Mouse (Mus musculus) embryonic facial prominence, embryonic 12.5 days (tissue): ENCODE measurements around the gene Rcan2. TPM values are rescaled to one million over a fixed set of nuclear protein-coding genes. Genes with fewer than 3 reads are reported as not detected.
"Not testable (repeated sequence)": the region's sequence is repeated elsewhere in the genome, so short reads cannot be mapped to it uniquely, and the experiment has no call there.

Source experiments
- ATAC-seq: fragments of 200-750 bp; cut with Nextera tagmentation; 2 replicates; pipeline ENCODE4 v1.8.0; 2017; ENCODE audit not compliant: insufficient number of reproducible peaks, insufficient read depth, low FRiP score, low TSS enrichment
- H3K27ac ChIP-seq: fragments of 300-500 bp; sonication (generic); 2 replicates; pipeline ENCODE4 v1.5.1; 2016; ENCODE audit warnings: mild to moderate bottlenecking
- H3K27me3 ChIP-seq: fragments of 300-500 bp; sonication (generic); 2 replicates; pipeline ENCODE4 v1.6.1; 2016; ENCODE audit warnings: mild to moderate bottlenecking, moderate library complexity
- H3K36me3 ChIP-seq: fragments of 300-500 bp; sonication (generic); 2 replicates; pipeline ENCODE4 v1.6.1; 2016; ENCODE audit warnings: mild to moderate bottlenecking
- H3K4me1 ChIP-seq: fragments of 300-500 bp; sonication (generic); 2 replicates; pipeline ENCODE4 v1.6.1; 2016
- H3K4me2 ChIP-seq: fragments of 300-500 bp; sonication (generic); replicated peaks from 2 replicates; pipeline ENCODE4 v1.6.1; 2016; ENCODE audit warnings: mild to moderate bottlenecking, moderate library complexity
- H3K4me3 ChIP-seq: fragments of 300-500 bp; sonication (generic); 2 replicates; pipeline ENCODE4 v1.5.1; 2016; ENCODE audit warnings: mild to moderate bottlenecking
- H3K9ac ChIP-seq: fragments of 300-500 bp; sonication (generic); 2 replicates; pipeline ENCODE4 v1.6.1; 2016; ENCODE audit warnings: mild to moderate bottlenecking, moderate library complexity
- H3K9me3 ChIP-seq: fragments of 300-500 bp; sonication (generic); 2 replicates; pipeline ENCODE4 v1.6.1; 2016; ENCODE audit warnings: mild to moderate bottlenecking, moderate library complexity
- WGBS: fragments of 180-500 bp; shearing (Covaris S2); methylation state at CpG from one replicate; pipeline ENCODE4 v1.1.7; 2016; 5-methylcytosine and 5-hydroxymethylcytosine counted together
- polyA plus RNA-seq: library from polyadenylated mRNA; unstranded; fragments of >200 nt; fragmentation: Nextera tagmentation; extraction: Ambion mirVana; gene quantifications from 2 replicates; pipeline ENCODE4 v1.2.1, GENCODE M21; 2016

The Rcan2 gene
- polyA plus RNA-seq, 1 experiment from 2014 or later, result 4.1 TPM

- Histone ChIP-seq H3K4me3 (no peak overlapping the region), H3K4me2 (no peak overlapping the region), H3K27me3 (peaks cover 10% of the 10 kb centered on the region), H3K9me3 (no peaks in the 10 kb centered on the region), H3K27ac (no peak overlapping the region), H3K9ac (no peak overlapping the region), H3K36me3 (no peaks in the 10 kb centered on the region), H3K4me1 (no peaks in the 10 kb centered on the region; the same call in 1 of the 2 replicates)
- no peak for ATAC-seq
- WGBS, result 83% methylated on average over 6 of the region's 6 CpGs
Measured at GRCm38 (mm10) chr17:43803764-43804163, 2.6 kb downstream of the Rcan2 start.

GRCm38 (mm10) chr17:43806841-43807240 is 5.7 kb downstream of the Rcan2 start:
- Histone ChIP-seq H3K36me3 (no peaks in the 10 kb centered on the region), H3K4me1 (no peaks in the 10 kb centered on the region; the same call in 1 of the 2 replicates), H3K9ac (no peak overlapping the region), H3K27me3 (peaks cover 6% of the 10 kb centered on the region), H3K27ac (no peak overlapping the region), H3K4me2 (no peak overlapping the region), H3K9me3 (no peaks in the 10 kb centered on the region), H3K4me3 (no peak overlapping the region)
- ATAC-seq, result no peak
- WGBS, result 78% methylated on average over 4 of the region's 4 CpGs

- no peak overlapping the region for H3K9ac ChIP-seq
- no peak for ATAC-seq
- 72% methylated on average over 4 of the region's 4 CpGs for WGBS
- H3K4me3 ChIP-seq, result no peak overlapping the region
- H3K4me1 ChIP-seq, result no peaks in the 10 kb centered on the region
- H3K9me3 ChIP-seq, result no peaks in the 10 kb centered on the region
- no peaks in the 10 kb centered on the region for H3K27me3 ChIP-seq
- H3K36me3 ChIP-seq, result no peaks in the 10 kb centered on the region
- H3K4me2 ChIP-seq, result no peak overlapping the region
- H3K27ac ChIP-seq, result no peak overlapping the region
Measured at GRCm38 (mm10) chr17:43811453-43811852, 10.3 kb downstream of the Rcan2 start.

- no peaks in the 10 kb centered on the region for H3K9me3 ChIP-seq
- 84% methylated on average over 4 of the region's 4 CpGs for WGBS
- ATAC-seq, result no peak
- H3K4me2 ChIP-seq, result no peak overlapping the region
- H3K4me3 ChIP-seq, result no peak overlapping the region
- no peak overlapping the region for H3K9ac ChIP-seq
- H3K36me3 ChIP-seq, result no peaks in the 10 kb centered on the region
- H3K27ac ChIP-seq, result no peak overlapping the region
- H3K4me1 ChIP-seq, result no peaks in the 10 kb centered on the region
- H3K27me3 ChIP-seq, result no peaks in the 10 kb centered on the region
Measured at GRCm38 (mm10) chr17:43815376-43815775, 14.2 kb downstream of the Rcan2 start.

GRCm38 (mm10) chr17:43816480-43816879 is 15.3 kb downstream of the Rcan2 start:
- WGBS, result 76% methylated on average over 1 of the region's 1 CpGs
- no peak overlapping the region for H3K9ac ChIP-seq
- no peak overlapping the region for H3K4me2 ChIP-seq
- no peaks in the 10 kb centered on the region for H3K27me3 ChIP-seq
- ATAC-seq, result no peak
- H3K27ac ChIP-seq, result no peak overlapping the region
- H3K9me3 ChIP-seq, result no peaks in the 10 kb centered on the region
- H3K4me1 ChIP-seq, result no peaks in the 10 kb centered on the region
- no peak overlapping the region for H3K4me3 ChIP-seq
- H3K36me3 ChIP-seq, result no peaks in the 10 kb centered on the region

GRCm38 (mm10) chr17:43817171-43817570 is 16.0 kb downstream of the Rcan2 start:
- H3K4me3 ChIP-seq, result no peak overlapping the region
- no peaks in the 10 kb centered on the region for H3K36me3 ChIP-seq
- no peaks in the 10 kb centered on the region for H3K9me3 ChIP-seq
- no peak overlapping the region for H3K9ac ChIP-seq
- no peak for ATAC-seq
- 86% methylated on average over 10 of the region's 10 CpGs for WGBS
- H3K4me1 ChIP-seq, result no peaks in the 10 kb centered on the region
- no peak overlapping the region for H3K27ac ChIP-seq
- no peak overlapping the region for H3K4me2 ChIP-seq
- H3K27me3 ChIP-seq, result no peaks in the 10 kb centered on the region

GRCm38 (mm10) chr17:43818390-43818789 is 17.2 kb downstream of the Rcan2 start:
- no peaks in the 10 kb centered on the region for H3K27me3 ChIP-seq
- no peak overlapping the region for H3K4me3 ChIP-seq
- no peak for ATAC-seq
- no peak overlapping the region for H3K9ac ChIP-seq
- H3K36me3 ChIP-seq, result no peaks in the 10 kb centered on the region
- H3K4me2 ChIP-seq, result no peak overlapping the region
- no peaks in the 10 kb centered on the region for H3K4me1 ChIP-seq
- H3K27ac ChIP-seq, result no peak overlapping the region
- 77% methylated on average over 6 of the region's 6 CpGs for WGBS
- no peaks in the 10 kb centered on the region for H3K9me3 ChIP-seq

- H3K36me3 ChIP-seq, result no peaks in the 10 kb centered on the region
- no peaks in the 10 kb centered on the region for H3K9me3 ChIP-seq
- no peaks in the 10 kb centered on the region for H3K27me3 ChIP-seq
- WGBS, result 84% methylated on average over 2 of the region's 2 CpGs
- ATAC-seq, result no peak
- H3K9ac ChIP-seq, result no peak overlapping the region
- no peaks in the 10 kb centered on the region for H3K4me1 ChIP-seq
- no peak overlapping the region for H3K4me2 ChIP-seq
- no peak overlapping the region for H3K27ac ChIP-seq
- no peak overlapping the region for H3K4me3 ChIP-seq
Measured at GRCm38 (mm10) chr17:43820904-43821303, 19.8 kb downstream of the Rcan2 start.

GRCm38 (mm10) chr17:43822207-43822606 is 21.1 kb downstream of the Rcan2 start:
- Histone ChIP-seq H3K27ac (no peak overlapping the region), H3K36me3 (no peaks in the 10 kb centered on the region), H3K9me3 (no peaks in the 10 kb centered on the region), H3K27me3 (no peaks in the 10 kb centered on the region), H3K4me3 (no peak overlapping the region), H3K9ac (no peak overlapping the region), H3K4me1 (no peaks in the 10 kb centered on the region), H3K4me2 (no peak overlapping the region)
- 73% methylated on average over 6 of the region's 6 CpGs for WGBS
- ATAC-seq, result no peak

GRCm38 (mm10) chr17:43822630-43823029 is 21.5 kb downstream of the Rcan2 start:
- no peaks in the 10 kb centered on the region for H3K36me3 ChIP-seq
- H3K27ac ChIP-seq, result no peak overlapping the region
- H3K4me3 ChIP-seq, result no peak overlapping the region
- ATAC-seq, result no peak
- H3K4me1 ChIP-seq, result no peaks in the 10 kb centered on the region
- no peaks in the 10 kb centered on the region for H3K27me3 ChIP-seq
- WGBS, result 73% methylated on average over 2 of the region's 2 CpGs
- no peak overlapping the region for H3K4me2 ChIP-seq
- H3K9ac ChIP-seq, result no peak overlapping the region
- no peaks in the 10 kb centered on the region for H3K9me3 ChIP-seq

GRCm38 (mm10) chr17:43824781-43825410 is 23.7 kb downstream of the Rcan2 start:
- 74% methylated on average over 10 of the region's 10 CpGs for WGBS
- no peak overlapping the region for H3K27ac ChIP-seq
- H3K4me2 ChIP-seq, result no peak overlapping the region
- H3K9me3 ChIP-seq, result no peaks in the 10 kb centered on the region
- H3K4me1 ChIP-seq, result no peaks in the 10 kb centered on the region
- H3K36me3 ChIP-seq, result no peaks in the 10 kb centered on the region
- ATAC-seq, result no peak
- no peaks in the 10 kb centered on the region for H3K27me3 ChIP-seq
- H3K9ac ChIP-seq, result no peak overlapping the region
- H3K4me3 ChIP-seq, result no peak overlapping the region

- ATAC-seq, H3K9ac ChIP-seq, H3K27me3 ChIP-seq, H3K27ac ChIP-seq, H3K4me1 ChIP-seq, H3K9me3 ChIP-seq, H3K36me3 ChIP-seq, H3K4me3 ChIP-seq, H3K4me2 ChIP-seq: not testable (repeated sequence)
- 72% methylated on average over 1 of the region's 1 CpGs for WGBS
Measured at GRCm38 (mm10) chr17:43825411-43825785, 24.2 kb downstream of the Rcan2 start.

GRCm38 (mm10) chr17:43827261-43827660 is 26.1 kb downstream of the Rcan2 start:
- no peaks in the 10 kb centered on the region for H3K27me3 ChIP-seq
- WGBS, result 58% methylated on average over 3 of the region's 3 CpGs
- H3K36me3 ChIP-seq, result no peaks in the 10 kb centered on the region

More at GRCm38 (mm10) chr17:43827261-43827660, 26.1 kb downstream of the Rcan2 start:
- H3K9ac ChIP-seq, result no peak overlapping the region
- H3K9me3 ChIP-seq, result no peaks in the 10 kb centered on the region
- H3K4me1 ChIP-seq, result no peaks in the 10 kb centered on the region
- no peak overlapping the region for H3K4me3 ChIP-seq
- H3K4me2 ChIP-seq, result no peak overlapping the region
- no peak overlapping the region for H3K27ac ChIP-seq
- no peak for ATAC-seq
